Mouse (Mus musculus): Measurements from ENCODE around the gene Rfx2. TPM values are rescaled to one million over a fixed set of nuclear protein-coding genes. Genes with fewer than 3 reads are reported as not detected.

The Rfx2 gene
- polyA plus RNA-seq, 1 experiment from 2014 or later = 3.7 TPM

- H3K4me1 ChIP-seq (replicated peaks; ENCODE audit: control insufficient read depth, insufficient read depth, low read length) = no peaks in the 10 kb centered on the region
- H3K4me3 ChIP-seq (replicated peaks; ENCODE audit: low read length) = no peak overlapping the region
- WGBS = 29% methylated on average over 3 of the region's 3 CpGs
- H3K9me3 ChIP-seq (ENCODE audit: control insufficient read depth, low read length) = no peaks in the 10 kb centered on the region
- no peak overlapping the region for H3K27ac ChIP-seq (ENCODE audit: low read length)
- H3K36me3 ChIP-seq (ENCODE audit: control insufficient read depth, insufficient read depth) = no peaks in the 10 kb centered on the region
- no peak overlapping the region for H3K9ac ChIP-seq (replicated peaks; ENCODE audit: low read depth, low read length)
- H3K27me3 ChIP-seq (replicated peaks; ENCODE audit: control insufficient read depth, insufficient read depth, low read length) = no peaks in the 10 kb centered on the region
- H3K4me2 ChIP-seq (ENCODE audit: low read length) = no peak overlapping the region
- ATAC-seq = no peak
Measured at GRCm38 (mm10) chr17:56778779-56779362, 51.9 kb downstream of the Rfx2 start.

GRCm38 (mm10) chr17:56777568-56777967 is 53.2 kb downstream of the Rfx2 start:
- no peak for ATAC-seq
- Histone ChIP-seq H3K27me3 (replicated peaks; ENCODE audit: control insufficient read depth, insufficient read depth, low read length) (no peaks in the 10 kb centered on the region), H3K4me3 (replicated peaks; ENCODE audit: low read length) (no peak overlapping the region), H3K9me3 (ENCODE audit: control insufficient read depth, low read length) (no peaks in the 10 kb centered on the region), H3K27ac (ENCODE audit: low read length) (no peak overlapping the region), H3K9ac (replicated peaks; ENCODE audit: low read depth, low read length) (no peak overlapping the region), H3K4me1 (replicated peaks; ENCODE audit: control insufficient read depth, insufficient read depth, low read length) (no peaks in the 10 kb centered on the region), H3K36me3 (ENCODE audit: control insufficient read depth, insufficient read depth) (no peaks in the 10 kb centered on the region), H3K4me2 (ENCODE audit: low read length) (no peak overlapping the region)
- WGBS = 92% methylated on average over 11 of the region's 11 CpGs

GRCm38 (mm10) chr17:56769950-56770349 is 60.9 kb downstream of the Rfx2 start, which contains the start of gene Prr22:
Prr22 (plus strand) TSS chr17:56770250.
- Histone ChIP-seq H3K36me3 (ENCODE audit: control insufficient read depth, insufficient read depth) (peaks cover 21% of the 10 kb centered on the region), H3K27ac (ENCODE audit: low read length) (no peak within 1 kb of the TSS), H3K4me3 (replicated peaks; ENCODE audit: low read length) (no peak within 1 kb of the TSS), H3K9ac (replicated peaks; ENCODE audit: low read depth, low read length) (no peak within 1 kb of the TSS), H3K9me3 (ENCODE audit: control insufficient read depth, low read length) (no peaks in the 10 kb centered on the region), H3K27me3 (replicated peaks; ENCODE audit: control insufficient read depth, insufficient read depth, low read length) (no peaks in the 10 kb centered on the region), H3K4me2 (ENCODE audit: low read length) (no peak within 1 kb of the TSS), H3K4me1 (replicated peaks; ENCODE audit: control insufficient read depth, insufficient read depth, low read length) (peaks cover 6% of the 10 kb centered on the region)
- no peak for ATAC-seq
- WGBS = 79% methylated on average over 5 of the region's 5 CpGs

GRCm38 (mm10) chr17:56768941-56769340 is 61.9 kb downstream of the Rfx2 start:
- no peak for ATAC-seq
- Histone ChIP-seq H3K9me3 (ENCODE audit: control insufficient read depth, low read length) (no peaks in the 10 kb centered on the region), H3K4me3 (replicated peaks; ENCODE audit: low read length) (no peak overlapping the region), H3K4me1 (replicated peaks; ENCODE audit: control insufficient read depth, insufficient read depth, low read length) (peaks cover 10% of the 10 kb centered on the region), H3K27ac (ENCODE audit: low read length) (no peak overlapping the region), H3K27me3 (replicated peaks; ENCODE audit: control insufficient read depth, insufficient read depth, low read length) (no peaks in the 10 kb centered on the region), H3K9ac (replicated peaks; ENCODE audit: low read depth, low read length) (no peak overlapping the region), H3K4me2 (ENCODE audit: low read length) (no peak overlapping the region), H3K36me3 (ENCODE audit: control insufficient read depth, insufficient read depth) (peaks cover 21% of the 10 kb centered on the region)
- WGBS = 94% methylated on average over 11 of the region's 11 CpGs

GRCm38 (mm10) chr17:56767531-56768135 is 63.2 kb downstream of the Rfx2 start:
- peaks cover 21% of the 10 kb centered on the region for H3K36me3 ChIP-seq (ENCODE audit: control insufficient read depth, insufficient read depth)
- H3K4me1 ChIP-seq (replicated peaks; ENCODE audit: control insufficient read depth, insufficient read depth, low read length) = peaks cover 17% of the 10 kb centered on the region
- ATAC-seq = no peak
- H3K4me2 ChIP-seq (ENCODE audit: low read length) = no peak overlapping the region
- H3K27ac ChIP-seq (ENCODE audit: low read length) = no peak overlapping the region
- H3K27me3 ChIP-seq (replicated peaks; ENCODE audit: control insufficient read depth, insufficient read depth, low read length) = no peaks in the 10 kb centered on the region
- H3K4me3 ChIP-seq (replicated peaks; ENCODE audit: low read length) = no peak overlapping the region
- WGBS = 97% methylated on average over 29 of the region's 29 CpGs
- H3K9ac ChIP-seq (replicated peaks; ENCODE audit: low read depth, low read length) = no peak overlapping the region
- no peaks in the 10 kb centered on the region for H3K9me3 ChIP-seq (ENCODE audit: control insufficient read depth, low read length)

- Histone ChIP-seq H3K4me3 (replicated peaks; ENCODE audit: low read length) (no peak overlapping the region), H3K9me3 (ENCODE audit: control insufficient read depth, low read length) (no peaks in the 10 kb centered on the region), H3K9ac (replicated peaks; ENCODE audit: low read depth, low read length) (no peak overlapping the region), H3K36me3 (ENCODE audit: control insufficient read depth, insufficient read depth) (peaks cover 21% of the 10 kb centered on the region), H3K4me1 (replicated peaks; ENCODE audit: control insufficient read depth, insufficient read depth, low read length) (peaks cover 23% of the 10 kb centered on the region), H3K4me2 (ENCODE audit: low read length) (no peak overlapping the region), H3K27ac (ENCODE audit: low read length) (no peak overlapping the region), H3K27me3 (replicated peaks; ENCODE audit: control insufficient read depth, insufficient read depth, low read length) (no peaks in the 10 kb centered on the region)
- 94% methylated on average over 27 of the region's 27 CpGs for WGBS
- ATAC-seq = no peak
Measured at GRCm38 (mm10) chr17:56766631-56767405, 64.0 kb downstream of the Rfx2 start.

GRCm38 (mm10) chr17:56765431-56765830 is 65.4 kb downstream of the Rfx2 start:
- WGBS = 53% methylated on average over 12 of the region's 12 CpGs
- H3K9me3 ChIP-seq (ENCODE audit: control insufficient read depth, low read length) = no peaks in the 10 kb centered on the region
- H3K36me3 ChIP-seq (ENCODE audit: control insufficient read depth, insufficient read depth) = peaks cover 19% of the 10 kb centered on the region
- H3K4me2 ChIP-seq (ENCODE audit: low read length) = peak overlapping the region; percentile 82
- H3K9ac ChIP-seq (replicated peaks; ENCODE audit: low read depth, low read length) = peak overlapping the region; percentile 87
- peak overlapping the region; percentile 96 for H3K27ac ChIP-seq (ENCODE audit: low read length)
- peak overlapping the region; percentile 76 for H3K4me3 ChIP-seq (replicated peaks; ENCODE audit: low read length)
- ATAC-seq = peak; percentile 3
- peaks cover 26% of the 10 kb centered on the region for H3K4me1 ChIP-seq (replicated peaks; ENCODE audit: control insufficient read depth, insufficient read depth, low read length)
- no peaks in the 10 kb centered on the region for H3K27me3 ChIP-seq (replicated peaks; ENCODE audit: control insufficient read depth, insufficient read depth, low read length)

- WGBS = 2% methylated on average over 58 of the region's 58 CpGs
Measured at GRCm38 (mm10) chr17:56764474-56765354, 66.1 kb downstream of the Rfx2 start, which contains the start of gene Dus3l. Dus3l (plus strand) TSS chr17:56764757.

More at GRCm38 (mm10) chr17:56764474-56765354, 66.1 kb downstream of the Rfx2 start, which contains the start of gene Dus3l:
- peak within 1 kb of the TSS; percentile 96 for H3K27ac ChIP-seq (ENCODE audit: low read length)
- no peaks in the 10 kb centered on the region for H3K9me3 ChIP-seq (ENCODE audit: control insufficient read depth, low read length)
- peak within 1 kb of the TSS; percentile 82 for H3K4me2 ChIP-seq (ENCODE audit: low read length)
- H3K4me3 ChIP-seq (replicated peaks; ENCODE audit: low read length) = peak within 1 kb of the TSS; percentile 76
- H3K36me3 ChIP-seq (ENCODE audit: control insufficient read depth, insufficient read depth) = peaks cover 17% of the 10 kb centered on the region
- no peaks in the 10 kb centered on the region for H3K27me3 ChIP-seq (replicated peaks; ENCODE audit: control insufficient read depth, insufficient read depth, low read length)
- ATAC-seq = peak; percentile 88
- H3K9ac ChIP-seq (replicated peaks; ENCODE audit: low read depth, low read length) = peak within 1 kb of the TSS; percentile 87
- H3K4me1 ChIP-seq (replicated peaks; ENCODE audit: control insufficient read depth, insufficient read depth, low read length) = peaks cover 26% of the 10 kb centered on the region

Data from forebrain, embryonic 16.5 days (tissue).